Mouse (Mus musculus) thymus, adult 2 months (tissue): ENCODE measurements at regions not wholly inside any gene's neighbourhood (a gene's known extent, or its start where the extent isn't known, plus 50 kb on each side); places are given as distances from the start of the nearest gene placed in this dataset.

Experiments
- CTCF ChIP-seq: fragments of 200-500 bp; IDR thresholded peaks from 2 replicates; pipeline ENCODE4 v1.5.1; 2012; ENCODE audit warnings: mild to moderate bottlenecking, control low read depth, low read length, moderate library complexity, borderline replicate concordance; ENCODE audit not compliant: control insufficient read depth, poor library complexity, insufficient read depth; ENCODE audit errors: extremely low read depth
- POLR2A ChIP-seq: fragments of 200-500 bp; IDR thresholded peaks from 2 replicates; pipeline ENCODE4 v1.6.1; 2012; ENCODE audit warnings: mild to moderate bottlenecking, low read length, control low read depth, moderate library complexity; ENCODE audit not compliant: control insufficient read depth, poor library complexity, insufficient read depth; ENCODE audit errors: extremely low read depth

DNA sequence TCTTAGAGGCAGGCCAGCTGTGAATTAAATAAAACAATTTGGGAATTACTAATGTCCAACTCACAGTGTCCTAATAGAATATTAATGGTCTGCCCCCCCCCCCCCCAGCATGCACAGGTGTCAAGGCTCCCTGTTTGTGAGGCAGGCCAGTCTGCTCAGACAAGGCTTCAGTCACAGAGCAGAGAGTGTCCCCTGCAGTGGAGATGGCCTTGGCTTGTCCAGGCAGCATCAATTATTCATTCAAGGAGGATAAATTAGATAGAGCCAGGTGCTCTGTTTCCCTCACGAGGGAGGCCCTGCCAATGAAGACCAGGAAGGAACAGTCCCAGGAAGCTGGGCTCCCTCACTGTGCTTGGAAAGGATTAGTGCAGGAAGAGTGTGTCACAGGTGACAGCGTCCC is 150.5 kb downstream of the Zfp326 start:
- TF ChIP-seq CTCF (no peak), POLR2A (no peak)
